ENCODE assay signal across 8 mouse cellular contexts in the genomic region with DNA sequence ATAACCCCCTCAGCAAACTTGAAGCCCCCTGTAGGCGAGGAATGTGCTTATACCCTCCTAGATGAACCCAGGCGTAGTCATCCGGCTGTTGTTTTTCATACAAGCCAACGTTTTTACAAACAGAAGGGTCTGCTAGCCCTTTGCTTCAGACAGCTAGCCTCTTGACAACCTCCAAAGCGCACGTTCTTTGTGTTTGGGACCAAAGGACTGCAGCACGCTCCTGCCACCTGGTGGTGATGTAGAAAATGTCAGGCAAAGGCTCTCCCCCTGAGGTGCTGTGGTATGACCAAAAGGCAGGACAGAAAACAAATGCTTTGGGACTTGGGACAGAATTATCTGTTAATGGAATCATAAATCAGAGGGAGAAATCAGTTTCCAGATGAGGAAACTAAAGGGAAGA.
DNase-seq lines count a peak whose midpoint lies in the region; ATAC-seq and TF ChIP-seq lines count a peak whose summit lies in the region.

No protein-coding gene starts in this region.

- no peak overlapping the region for H3K9ac ChIP-seq in liver, postnatal 0 days (replicated peaks)

- TF ChIP-seq EP300 in liver, postnatal 0 days (IDR thresholded peaks at IDR 0.05; ENCODE audit: low read depth): no peak

- WGBS in embryonic facial prominence, embryonic 10.5 days: 3% methylated on average over 7 of the region's 7 CpGs
- WGBS in liver, postnatal 0 days (ENCODE audit: insufficient replicate concordance): 6% methylated on average over 7 of the region's 7 CpGs
- WGBS in olfactory bulb, adult 2 months: 7% methylated on average over 7 of the region's 7 CpGs

- H3K4me3 ChIP-seq in embryonic facial prominence, embryonic 10.5 days: no peak overlapping the region
- H3K4me3 ChIP-seq in liver, postnatal 0 days (ENCODE audit: low read depth, low read length): no peak overlapping the region
- no peak overlapping the region for H3K4me3 ChIP-seq in olfactory bulb, adult 2 months (ENCODE audit: insufficient read depth, low read depth, low read length)

- H3K4me2 ChIP-seq in liver, postnatal 0 days (ENCODE audit: low read depth, low read length): no peak overlapping the region

- peak; percentile 50 for DNase-seq in 416B (ENCODE audit: low read depth)
- DNase-seq in adrenal gland, postnatal 14 days: peak; percentile 86
- DNase-seq in embryonic facial prominence, embryonic 10.5 days (ENCODE audit: low spot score): peak; percentile 80
- DNase-seq in heart, adult 9 months (ENCODE audit: low spot score in 2 of 2): peak; percentile 31 to 43
- peak; percentile 70 for DNase-seq in kidney, postnatal 14 days
- DNase-seq in liver, postnatal 0 days: peak; percentile 69
- peak; percentile 60 for DNase-seq in thymus, postnatal 0 days (ENCODE audit: low spot score)

- 0 out of 2 replicates have a peak, but pooled peaks cover 5% of the 10 kb centered on the region for H3K27me3 ChIP-seq in embryonic facial prominence, embryonic 10.5 days (replicated peaks; ENCODE audit: low read depth, poor library complexity, severe bottlenecking)
- no peaks in the 10 kb centered on the region for H3K27me3 ChIP-seq in liver, postnatal 0 days (ENCODE audit: insufficient read depth, low read length)

- peak; percentile 95 for TF ChIP-seq CTCF in liver, postnatal 0 days (IDR thresholded peaks at IDR 0.05; ENCODE audit: low read depth)
- TF ChIP-seq CTCF in olfactory bulb, adult 2 months (IDR thresholded peaks at IDR 0.05; ENCODE audit: insufficient read depth, low read depth, low read length): peak; percentile 90

- H3K36me3 ChIP-seq in embryonic facial prominence, embryonic 10.5 days (replicated peaks): no peaks in the 10 kb centered on the region
- no peaks in the 10 kb centered on the region for H3K36me3 ChIP-seq in liver, postnatal 0 days (replicated peaks; ENCODE audit: insufficient read depth, low read length)

- H3K9me3 ChIP-seq in embryonic facial prominence, embryonic 10.5 days: no peaks in the 10 kb centered on the region
- H3K9me3 ChIP-seq in liver, postnatal 0 days (ENCODE audit: low read length): no peaks in the 10 kb centered on the region

- H3K27ac ChIP-seq in embryonic facial prominence, embryonic 10.5 days (replicated peaks): peak overlapping the region; percentile 22
- no peak overlapping the region for H3K27ac ChIP-seq in liver, postnatal 0 days (ENCODE audit: low read depth)
- H3K27ac ChIP-seq in olfactory bulb, adult 2 months (ENCODE audit: insufficient read depth, low read depth, low read length): no peak overlapping the region

- 0 out of 2 replicates have a peak, but pooled peaks cover 9% of the 10 kb centered on the region for H3K4me1 ChIP-seq in embryonic facial prominence, embryonic 10.5 days
- H3K4me1 ChIP-seq in liver, postnatal 0 days (ENCODE audit: insufficient read depth): no peaks in the 10 kb centered on the region
- 0 out of 2 replicates have a peak, but pooled peaks cover 2% of the 10 kb centered on the region for H3K4me1 ChIP-seq in olfactory bulb, adult 2 months (ENCODE audit: control insufficient read depth, insufficient read depth, low read length)

- no peak for TF ChIP-seq POLR2A in olfactory bulb, adult 2 months (IDR thresholded peaks at IDR 0.05; ENCODE audit: insufficient read depth, low read depth, low read length)

- no peak for ATAC-seq in liver, postnatal 0 days
